Mouse (Mus musculus) bone marrow, adult 2 months (tissue): ENCODE data around the gene Manf.

ENCODE experiments used
- CTCF ChIP-seq: fragments of 200-500 bp; IDR thresholded peaks from 2 replicates; pipeline ENCODE4 v1.5.1; 2011; ENCODE audit warnings: low read length, control low read depth; ENCODE audit not compliant: control insufficient read depth, insufficient read depth
- POLR2A ChIP-seq: fragments of 200-500 bp; IDR thresholded peaks from 2 replicates; pipeline ENCODE4 v1.6.1; 2011; ENCODE audit warnings: low read depth, mild to moderate bottlenecking, control low read depth, low read length, borderline replicate concordance; ENCODE audit not compliant: control insufficient read depth

- TF ChIP-seq CTCF (no peak), POLR2A (no peak)
These were observed 70.6 kb downstream of the Manf start for GRCm38 (mm10) chr9:106821050-106821617.
